Mouse (Mus musculus) gastrocnemius, postnatal 10 days (tissue): ENCODE data around the gene Zfhx3. TPM values are rescaled to one million over a fixed set of nuclear protein-coding genes. Genes with fewer than 3 reads are reported as not detected.
A peak's percentile ranks its signal among the peaks of the same experiment; 100 is the strongest.

Experiments
- DNase-seq: peaks from one replicate; pipeline ENCODE4 v3.0.0; 2021; ENCODE audit warnings: mixed read lengths
- total RNA-seq, 2 experiments: library from RNA; stranded (reverse); gene quantifications; 2 replicates each; pipeline ENCODE4 v1.2.3; 2021

Zfhx3 gene
- total RNA-seq, 2 experiments from 2014 or later, result 11.0 to 12.5 TPM

- DNase-seq, result peak; percentile 86
Measured at GRCm38 (mm10) chr8:108722671-108723513, 780.4 kb downstream of the Zfhx3 start.

- DNase-seq, result no peak
Measured at GRCm38 (mm10) chr8:108723636-108724035, 781.2 kb downstream of the Zfhx3 start.

GRCm38 (mm10) chr8:108724818-108725506, 782.5 kb downstream of the Zfhx3 start:
- DNase-seq, result no peak

GRCm38 (mm10) chr8:108725631-108726030, 783.2 kb downstream of the Zfhx3 start:
- DNase-seq, result no peak

GRCm38 (mm10) chr8:108726541-108727241, 784.2 kb downstream of the Zfhx3 start:
- no peak for DNase-seq

GRCm38 (mm10) chr8:108729169-108729568, 786.7 kb downstream of the Zfhx3 start:
- DNase-seq, result no peak

- no peak for DNase-seq
Measured at GRCm38 (mm10) chr8:108729667-108730329, 787.4 kb downstream of the Zfhx3 start.

GRCm38 (mm10) chr8:108730907-108731440, 788.5 kb downstream of the Zfhx3 start:
- DNase-seq, result no peak

- no peak for DNase-seq
Measured at GRCm38 (mm10) chr8:108732500-108732899, 790.1 kb downstream of the Zfhx3 start.

- DNase-seq, result no peak
Measured at GRCm38 (mm10) chr8:108733385-108733784, 790.9 kb downstream of the Zfhx3 start.

- DNase-seq, result no peak
Measured at GRCm38 (mm10) chr8:108736442-108736841, 794.0 kb downstream of the Zfhx3 start.

- DNase-seq, result no peak
Measured at GRCm38 (mm10) chr8:108738179-108738578, 795.7 kb downstream of the Zfhx3 start.

- no peak for DNase-seq
Measured at GRCm38 (mm10) chr8:108739517-108739916, 797.1 kb downstream of the Zfhx3 start.

- no peak for DNase-seq
Measured at GRCm38 (mm10) chr8:108740443-108740842, 798.0 kb downstream of the Zfhx3 start.

- DNase-seq, result no peak
Measured at GRCm38 (mm10) chr8:108741651-108742050, 799.2 kb downstream of the Zfhx3 start.

GRCm38 (mm10) chr8:108742465-108742864, 800.0 kb downstream of the Zfhx3 start:
- DNase-seq, result no peak

- DNase-seq, result peak; percentile 27
Measured at GRCm38 (mm10) chr8:108743238-108743637, 800.8 kb downstream of the Zfhx3 start.

- no peak for DNase-seq
Measured at GRCm38 (mm10) chr8:108745551-108745950, 803.1 kb downstream of the Zfhx3 start.

GRCm38 (mm10) chr8:108748095-108748494, 805.7 kb downstream of the Zfhx3 start:
- DNase-seq, result no peak

- no peak for DNase-seq
Measured at GRCm38 (mm10) chr8:108748851-108749376, 806.5 kb downstream of the Zfhx3 start.

GRCm38 (mm10) chr8:108750806-108751205, 808.4 kb downstream of the Zfhx3 start:
- DNase-seq, result peak; percentile 37

- DNase-seq, result no peak
Measured at GRCm38 (mm10) chr8:108754556-108754955, 812.1 kb downstream of the Zfhx3 start.
